Mouse (Mus musculus) limb, embryonic 10.5 days (tissue): ENCODE results near the gene Hist1h2bf. TPM values are rescaled to one million over a fixed set of nuclear protein-coding genes. Genes with fewer than 3 reads are reported as not detected.
"Not testable (repeated sequence)": the region's sequence is repeated elsewhere in the genome, so short reads cannot be mapped to it uniquely, and the experiment has no call there.

Source experiments
- DNase-seq: peaks from one replicate; pipeline ENCODE4 v3.0.0-alpha.2; 2017; ENCODE audit warnings: low spot score
- H3K27ac ChIP-seq: fragments of 300-500 bp; sonication (generic); 2 replicates; pipeline ENCODE4 v1.5.1; 2016; ENCODE audit warnings: mild to moderate bottlenecking
- H3K27me3 ChIP-seq: fragments of 300-500 bp; sonication (generic); 2 replicates; pipeline ENCODE4 v1.6.1; 2016; ENCODE audit warnings: low read depth, mild to moderate bottlenecking; ENCODE audit not compliant: poor library complexity, severe bottlenecking
- H3K36me3 ChIP-seq: fragments of 300-500 bp; sonication (generic); 2 replicates; pipeline ENCODE4 v1.6.1; 2016; ENCODE audit warnings: mild to moderate bottlenecking, moderate library complexity
- H3K4me1 ChIP-seq: fragments of 300-500 bp; sonication (generic); 2 replicates; pipeline ENCODE4 v1.6.1; 2016
- H3K4me3 ChIP-seq: fragments of 300-500 bp; sonication (generic); 2 replicates; pipeline ENCODE4 v1.5.1; 2016; ENCODE audit warnings: mild to moderate bottlenecking, moderate library complexity
- H3K9me3 ChIP-seq: fragments of 300-500 bp; sonication (generic); replicated peaks from 2 replicates; pipeline ENCODE4 v1.6.1; 2016; ENCODE audit warnings: mild to moderate bottlenecking
- WGBS: fragments of 180-500 bp; shearing (Covaris S2); methylation state at CpG from one replicate; pipeline ENCODE4 v1.1.7; 2016; 5-methylcytosine and 5-hydroxymethylcytosine counted together
- polyA plus RNA-seq: library from polyadenylated mRNA; unstranded; fragments of >200 nt; fragmentation: Nextera tagmentation; extraction: Ambion mirVana; gene quantifications from 2 replicates; pipeline ENCODE4 v1.2.1, GENCODE M21; 2016

Hist1h2bf gene
- polyA plus RNA-seq, 1 experiment from 2014 or later: 2.4 TPM

- 80% methylated on average over 7 of the region's 7 CpGs for WGBS
- Histone ChIP-seq H3K4me1 (no peaks in the 10 kb centered on the region), H3K9me3 (no peaks in the 10 kb centered on the region), H3K4me3 (no peak overlapping the region), H3K36me3 (no peaks in the 10 kb centered on the region), H3K27ac (no peak overlapping the region), H3K27me3 (no peaks in the 10 kb centered on the region)
- DNase-seq: no peak
Measured at GRCm38 (mm10) chr13:23603182-23603699, 29.2 kb upstream of the Hist1h2bf start.

DNA sequence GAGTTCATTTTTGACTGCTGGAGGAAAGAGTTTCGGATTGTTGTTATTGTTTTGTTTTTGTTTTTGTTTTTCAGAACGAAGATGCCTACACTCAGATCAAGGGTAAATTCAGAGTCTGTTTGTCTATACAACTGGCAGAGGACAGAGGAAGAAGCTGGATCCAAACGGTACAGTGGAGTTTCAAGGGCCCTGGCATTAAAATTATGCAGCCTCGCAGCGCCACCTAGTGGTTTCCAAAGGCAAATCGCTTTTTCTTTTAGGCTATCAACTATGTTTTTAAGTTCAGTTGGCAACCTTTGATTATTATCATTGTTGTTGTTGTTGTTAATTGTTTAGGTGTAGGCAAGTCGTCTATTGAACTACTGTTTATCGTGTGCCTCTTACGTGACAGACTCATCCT lies 24.0 kb upstream of the Hist1h2bf start:
- WGBS: 6% methylated on average over 9 of the region's 9 CpGs
- H3K27me3 ChIP-seq: no peaks in the 10 kb centered on the region
- H3K36me3 ChIP-seq: no peaks in the 10 kb centered on the region
- peak; percentile 84 for DNase-seq
- H3K27ac ChIP-seq: no peak overlapping the region
- H3K4me3 ChIP-seq: no peak overlapping the region
- no peaks in the 10 kb centered on the region for H3K9me3 ChIP-seq
- H3K4me1 ChIP-seq: peaks cover 4% of the 10 kb centered on the region

DNA sequence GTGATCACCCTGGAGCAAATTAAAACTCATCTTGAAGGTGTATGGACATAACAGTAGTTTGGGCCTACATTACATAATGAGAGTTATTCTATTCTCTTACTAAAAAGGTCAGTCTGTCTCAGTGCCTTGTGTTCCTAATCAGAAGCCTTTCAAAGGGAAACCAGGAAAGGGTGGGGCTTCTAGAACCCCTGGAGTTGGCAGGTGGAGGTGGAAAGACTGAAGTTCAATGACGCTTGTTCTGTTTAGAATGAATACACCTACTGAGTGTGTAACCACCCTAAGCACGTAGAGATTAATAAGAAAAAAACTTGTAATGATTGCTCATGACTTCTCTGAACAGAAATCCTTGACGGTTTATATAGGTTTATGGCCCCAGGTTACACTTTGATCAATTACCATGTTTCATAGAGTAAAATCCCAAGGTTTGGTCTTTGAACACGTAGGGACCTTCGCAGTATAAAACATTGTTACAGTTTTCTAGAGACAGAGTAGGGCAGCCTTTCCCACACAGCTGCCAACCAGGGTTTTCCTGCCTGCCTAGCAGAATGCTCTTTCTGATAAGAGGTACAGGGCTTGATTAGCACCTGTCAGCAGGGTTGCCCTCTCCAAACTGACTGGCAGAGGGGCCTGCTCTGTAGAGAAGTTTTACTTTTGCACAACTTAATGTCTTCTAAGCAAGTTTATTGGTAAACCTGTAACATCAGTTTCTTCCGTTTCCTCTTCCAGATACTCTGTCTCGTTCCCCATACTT lies 21.8 kb upstream of the Hist1h2bf start:
- H3K4me1 ChIP-seq: peaks cover 11% of the 10 kb centered on the region

DNA sequence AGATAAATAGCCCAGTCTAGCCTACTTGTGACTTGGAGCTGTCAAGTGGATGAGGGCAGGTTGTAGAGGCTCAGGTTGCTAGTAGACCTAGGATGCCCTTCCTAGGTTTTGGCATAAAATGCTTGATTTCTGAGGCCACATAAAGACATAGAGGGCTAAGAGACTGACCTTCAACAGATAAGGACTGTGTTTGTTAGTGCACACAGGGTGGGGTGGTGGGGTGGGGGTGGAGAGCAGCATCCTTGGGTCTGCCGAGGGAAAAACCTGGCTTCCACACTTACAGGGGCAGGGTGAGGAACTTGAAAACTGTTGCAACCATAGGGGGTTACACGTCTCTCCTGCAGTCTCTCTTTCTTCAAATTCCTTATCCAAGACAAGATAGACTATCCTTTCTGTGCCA lies 21.2 kb upstream of the Hist1h2bf start:
- Histone ChIP-seq H3K36me3 (no peaks in the 10 kb centered on the region), H3K27ac (no peak overlapping the region), H3K9me3 (no peaks in the 10 kb centered on the region), H3K27me3 (no peaks in the 10 kb centered on the region), H3K4me3 (no peak overlapping the region), H3K4me1 (peaks cover 11% of the 10 kb centered on the region)
- DNase-seq: no peak
- WGBS: 91% methylated on average over 2 of the region's 2 CpGs

More for the DNA sequence above, 21.8 kb upstream of the Hist1h2bf start:
- no peak for DNase-seq
- Histone ChIP-seq H3K4me3 (no peak overlapping the region), H3K27me3 (no peaks in the 10 kb centered on the region), H3K9me3 (no peaks in the 10 kb centered on the region), H3K27ac (no peak overlapping the region), H3K36me3 (no peaks in the 10 kb centered on the region)
- WGBS: 85% methylated on average over 7 of the region's 7 CpGs

GRCm38 (mm10) chr13:23593051-23593770 lies 19.2 kb upstream of the Hist1h2bf start:
- Histone ChIP-seq H3K4me3 (no peak overlapping the region), H3K4me1 (peaks cover 11% of the 10 kb centered on the region), H3K36me3 (no peaks in the 10 kb centered on the region), H3K27me3 (no peaks in the 10 kb centered on the region), H3K27ac (peak overlapping the region; percentile 32; the same call in 1 of the 2 replicates), H3K9me3 (no peaks in the 10 kb centered on the region)
- DNase-seq: no peak
- WGBS: 79% methylated on average over 5 of the region's 5 CpGs

DNA sequence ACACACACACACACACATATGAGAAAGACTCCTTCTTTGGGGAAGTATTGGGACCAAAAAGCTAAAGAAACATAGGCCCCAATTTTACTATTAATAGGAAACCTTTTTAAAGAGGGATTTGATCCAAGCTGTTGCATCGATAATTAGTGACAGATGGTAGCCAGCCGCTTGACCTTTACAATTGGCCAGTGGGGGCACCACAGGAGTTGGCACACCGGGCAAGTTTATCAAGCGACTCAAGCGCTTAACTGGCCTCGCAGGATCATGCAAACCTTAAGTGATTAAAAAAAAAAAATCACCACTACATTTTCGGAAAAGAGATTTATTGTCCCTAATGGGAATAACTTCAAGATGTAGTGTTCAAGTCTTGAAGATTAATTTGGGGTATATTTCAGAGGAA lies 18.6 kb upstream of the Hist1h2bf start:
- H3K4me1 ChIP-seq: peaks cover 11% of the 10 kb centered on the region
- 76% methylated on average over 7 of the region's 7 CpGs for WGBS
- H3K27me3 ChIP-seq: no peaks in the 10 kb centered on the region
- DNase-seq: no peak
- no peaks in the 10 kb centered on the region for H3K36me3 ChIP-seq
- no peaks in the 10 kb centered on the region for H3K9me3 ChIP-seq
- peak overlapping the region; percentile 32; the same call in 1 of the 2 replicates for H3K27ac ChIP-seq
- H3K4me3 ChIP-seq: no peak overlapping the region

- H3K27me3 ChIP-seq, H3K9me3 ChIP-seq, DNase-seq, H3K4me3 ChIP-seq, H3K36me3 ChIP-seq: not testable (repeated sequence)
- peak overlapping the region; percentile 9; the same call in 1 of the 2 replicates for H3K27ac ChIP-seq
- peaks cover 14% of the 10 kb centered on the region for H3K4me1 ChIP-seq
- 88% methylated on average over 7 of the region's 7 CpGs for WGBS
Measured at GRCm38 (mm10) chr13:23591886-23592285, 17.9 kb upstream of the Hist1h2bf start.

GRCm38 (mm10) chr13:23591206-23591605 lies 17.2 kb upstream of the Hist1h2bf start:
- Histone ChIP-seq H3K27ac (0 out of 2 replicates have a peak overlapping the region, but pooled peaks have one; percentile 5), H3K27me3 (no peaks in the 10 kb centered on the region), H3K36me3 (no peaks in the 10 kb centered on the region), H3K9me3 (no peaks in the 10 kb centered on the region), H3K4me3 (no peak overlapping the region), H3K4me1 (peaks cover 21% of the 10 kb centered on the region)
- no peak for DNase-seq
- 95% methylated on average over 7 of the region's 7 CpGs for WGBS

- H3K9me3 ChIP-seq: no peaks in the 10 kb centered on the region
- peak overlapping the region; percentile 54 for H3K4me3 ChIP-seq
- peaks cover 31% of the 10 kb centered on the region for H3K4me1 ChIP-seq
- H3K27ac ChIP-seq: peak overlapping the region; percentile 95
- no peak for DNase-seq
- 5% methylated on average over 1 of the region's 1 CpGs for WGBS
- no peaks in the 10 kb centered on the region for H3K27me3 ChIP-seq
- H3K36me3 ChIP-seq: no peaks in the 10 kb centered on the region
Measured at GRCm38 (mm10) chr13:23586940-23587225, 12.9 kb upstream of the Hist1h2bf start.

DNA sequence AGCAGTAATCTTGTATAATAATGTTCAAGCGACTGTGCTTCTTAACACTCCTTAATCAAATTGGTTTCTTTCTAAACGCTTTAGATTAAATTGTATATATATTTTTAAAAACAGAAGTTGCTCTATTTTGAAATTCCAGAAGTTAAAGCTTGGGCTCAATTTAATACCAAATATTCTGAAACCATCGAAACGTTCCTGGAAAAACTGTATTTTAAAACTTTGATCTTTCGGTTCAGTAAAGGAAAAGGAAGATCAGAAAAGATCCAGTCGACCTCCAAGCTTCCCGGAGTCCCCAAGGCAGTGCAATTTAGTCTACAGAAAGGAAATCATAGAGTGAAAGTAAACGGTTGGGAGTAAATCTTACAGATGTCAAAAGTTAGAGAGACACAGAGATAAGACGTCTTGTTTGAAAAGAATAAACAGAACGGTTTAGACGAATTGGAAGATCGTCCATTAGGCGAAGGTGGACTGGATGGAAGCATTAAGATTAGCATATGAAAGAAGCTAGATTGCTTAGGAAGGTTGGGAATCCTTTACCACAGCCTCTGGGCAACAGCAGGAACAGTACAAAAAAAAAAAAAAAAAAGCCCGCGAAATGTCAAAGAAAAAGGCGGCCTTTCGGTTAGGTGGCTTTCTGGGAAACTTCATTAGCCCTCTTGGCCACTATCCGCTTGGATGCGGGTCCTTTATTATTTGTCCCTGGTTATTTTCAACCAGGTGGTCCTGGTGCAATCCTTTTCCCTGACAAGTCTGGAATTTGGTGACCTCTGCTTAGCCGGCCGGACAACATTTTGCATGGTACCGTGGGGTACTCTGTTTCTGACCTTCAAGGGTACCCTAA lies 12.3 kb upstream of the Hist1h2bf start:
- Histone ChIP-seq H3K4me3 (peak overlapping the region; percentile 54), H3K36me3 (no peaks in the 10 kb centered on the region), H3K4me1 (peaks cover 31% of the 10 kb centered on the region), H3K27me3 (no peaks in the 10 kb centered on the region), H3K27ac (peak overlapping the region; percentile 95), H3K9me3 (no peaks in the 10 kb centered on the region)
- WGBS: 2% methylated on average over 22 of the region's 22 CpGs
- DNase-seq: no peak

DNA sequence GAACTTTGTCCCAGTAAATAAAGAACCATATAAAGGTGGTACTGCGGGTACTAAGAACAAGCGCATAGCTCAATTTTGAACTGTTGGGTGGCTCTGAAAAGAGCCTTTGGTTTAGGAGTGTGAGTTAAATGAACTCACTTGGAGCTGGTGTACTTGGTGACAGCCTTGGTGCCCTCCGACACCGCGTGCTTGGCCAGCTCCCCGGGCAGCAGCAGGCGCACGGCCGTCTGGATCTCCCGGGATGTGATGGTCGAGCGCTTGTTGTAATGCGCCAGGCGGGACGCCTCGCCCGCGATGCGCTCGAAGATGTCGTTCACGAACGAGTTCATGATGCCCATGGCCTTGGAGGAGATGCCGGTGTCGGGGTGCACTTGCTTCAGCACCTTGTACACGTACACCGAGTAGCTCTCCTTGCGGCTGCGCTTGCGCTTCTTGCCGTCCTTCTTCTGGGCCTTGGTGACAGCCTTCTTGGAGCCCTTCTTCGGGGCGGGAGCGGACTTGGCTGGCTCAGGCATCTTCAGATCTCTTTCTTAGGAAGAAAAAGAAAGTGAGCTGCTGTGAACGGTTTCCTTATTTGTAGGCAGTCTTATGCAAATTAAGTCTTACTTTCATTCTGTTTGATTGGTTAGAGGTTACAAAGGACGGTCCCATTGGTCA lies 11.6 kb upstream of the Hist1h2bf start:
- H3K36me3 ChIP-seq, H3K9me3 ChIP-seq, H3K27me3 ChIP-seq: not testable (repeated sequence)
- under 1% methylated on average over 34 of the region's 36 CpGs for WGBS
- peaks cover 37% of the 10 kb centered on the region for H3K4me1 ChIP-seq
- peak overlapping the region; percentile 54 for H3K4me3 ChIP-seq
- H3K27ac ChIP-seq: peak overlapping the region; percentile 95
- DNase-seq: peak; percentile 70

DNA sequence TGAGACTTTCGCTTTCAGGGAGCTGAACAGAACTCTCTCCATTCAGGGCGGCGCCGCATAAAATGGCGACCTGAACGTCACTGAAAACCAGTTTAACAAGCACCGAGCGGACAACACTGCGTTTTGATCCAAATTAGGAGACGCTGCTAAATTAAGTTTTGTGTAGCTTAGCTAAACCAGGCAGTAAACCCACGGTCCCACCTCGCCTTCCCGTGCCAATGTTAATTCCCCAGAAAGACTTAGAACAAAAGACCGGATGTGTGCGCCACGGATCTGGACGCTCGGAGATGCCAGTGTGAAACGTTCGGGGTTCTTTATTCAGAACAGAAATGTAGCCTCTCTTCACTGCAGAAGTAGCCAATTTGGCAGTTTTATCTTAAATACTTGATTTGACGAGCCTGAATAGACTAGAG lies 11.0 kb upstream of the Hist1h2bf start:
- Histone ChIP-seq H3K9me3 (no peaks in the 10 kb centered on the region), H3K4me1 (peaks cover 39% of the 10 kb centered on the region), H3K27me3 (no peaks in the 10 kb centered on the region), H3K36me3 (no peaks in the 10 kb centered on the region), H3K27ac (peak overlapping the region; percentile 95), H3K4me3 (peak overlapping the region; percentile 54)
- DNase-seq: peak; percentile 81
- WGBS: under 1% methylated on average over 21 of the region's 21 CpGs
